In genomic region chr3:158561256-158561986, GRCm38 (mm10) we compare ENCODE assay signal across 8 mouse cellular contexts. TPM values are rescaled to one million over a fixed set of nuclear protein-coding genes. Genes with fewer than 3 reads are reported as not detected.
A peak's percentile ranks its signal among the peaks of the same experiment; 100 is the strongest.
DNase-seq lines count a peak whose midpoint lies in the region; ATAC-seq lines count a peak whose summit lies in the region.

No protein-coding gene starts in this region.

- no peaks in the 10 kb centered on the region for H3K9me3 ChIP-seq in hindbrain, embryonic 12.5 days (replicated peaks)
- H3K9me3 ChIP-seq in limb, embryonic 11.5 days (ENCODE audit: control insufficient read depth, low read length): no peaks in the 10 kb centered on the region
- no peaks in the 10 kb centered on the region for H3K9me3 ChIP-seq in neural tube, embryonic 14.5 days (ENCODE audit: control insufficient read depth, low read length)

- H3K4me2 ChIP-seq in hindbrain, embryonic 12.5 days (replicated peaks): peak overlapping the region; percentile 98
- H3K4me2 ChIP-seq in limb, embryonic 11.5 days (ENCODE audit: low read depth, severe bottlenecking): peak overlapping the region; percentile 96
- H3K4me2 ChIP-seq in neural tube, embryonic 14.5 days (ENCODE audit: low read depth, low read length): peak overlapping the region; percentile 56

- peak; percentile 82 for ATAC-seq in hindbrain, embryonic 12.5 days (ENCODE audit: low FRiP score)
- peak; percentile 61 for ATAC-seq in limb, embryonic 11.5 days (ENCODE audit: insufficient number of reproducible peaks, low FRiP score, low TSS enrichment, low read depth)
- peak; percentile 86 for ATAC-seq in neural tube, embryonic 14.5 days (ENCODE audit: low read depth)

- H3K27ac ChIP-seq in hindbrain, embryonic 12.5 days: peak overlapping the region; percentile 89
- H3K27ac ChIP-seq in limb, embryonic 11.5 days (replicated peaks; ENCODE audit: low read depth, low read length): no peak overlapping the region
- peak overlapping the region; percentile 94 for H3K27ac ChIP-seq in neural tube, embryonic 14.5 days (ENCODE audit: low read depth, low read length)

- H3K4me3 ChIP-seq in hindbrain, embryonic 12.5 days: peak overlapping the region; percentile 81
- peak overlapping the region; percentile 57 for H3K4me3 ChIP-seq in limb, embryonic 11.5 days (ENCODE audit: low read depth, low read length)
- H3K4me3 ChIP-seq in neural tube, embryonic 14.5 days (ENCODE audit: low read depth, low read length): peak overlapping the region; percentile 88

- WGBS in hindbrain, embryonic 12.5 days: under 1% methylated on average over 44 of the region's 55 CpGs
- 1% methylated on average over 54 of the region's 55 CpGs for WGBS in limb, embryonic 11.5 days
- WGBS in neural tube, embryonic 14.5 days: under 1% methylated on average over 53 of the region's 55 CpGs

- H3K9ac ChIP-seq in hindbrain, embryonic 12.5 days: peak overlapping the region; percentile 84
- H3K9ac ChIP-seq in limb, embryonic 11.5 days (ENCODE audit: low read length): peak overlapping the region; percentile 45; the same call in 1 of the 2 replicates
- peak overlapping the region; percentile 97 for H3K9ac ChIP-seq in neural tube, embryonic 14.5 days (replicated peaks; ENCODE audit: low read depth, low read length)

- H3K4me1 ChIP-seq in hindbrain, embryonic 12.5 days: 0 out of 2 replicates have a peak, but pooled peaks cover 12% of the 10 kb centered on the region
- no peaks in the 10 kb centered on the region; the same call in 1 of the 2 replicates for H3K4me1 ChIP-seq in limb, embryonic 11.5 days (ENCODE audit: control insufficient read depth, insufficient read depth, low read length)
- 0 out of 2 replicates have a peak, but pooled peaks cover 7% of the 10 kb centered on the region for H3K4me1 ChIP-seq in neural tube, embryonic 14.5 days (ENCODE audit: control insufficient read depth, insufficient read depth, low read length)

- peaks cover 16% of the 10 kb centered on the region; the same call in 1 of the 2 replicates for H3K27me3 ChIP-seq in hindbrain, embryonic 12.5 days
- H3K27me3 ChIP-seq in limb, embryonic 11.5 days (ENCODE audit: control insufficient read depth, insufficient read depth, low read length): peaks cover 36% of the 10 kb centered on the region
- no peaks in the 10 kb centered on the region; the same call in 1 of the 2 replicates for H3K27me3 ChIP-seq in neural tube, embryonic 14.5 days (ENCODE audit: control insufficient read depth, insufficient read depth, low read length)

- no peaks in the 10 kb centered on the region for H3K36me3 ChIP-seq in hindbrain, embryonic 12.5 days
- H3K36me3 ChIP-seq in limb, embryonic 11.5 days (ENCODE audit: control insufficient read depth, insufficient read depth, low read length): no peaks in the 10 kb centered on the region
- no peaks in the 10 kb centered on the region for H3K36me3 ChIP-seq in neural tube, embryonic 14.5 days (ENCODE audit: control insufficient read depth, insufficient read depth, low read length)

- peak; percentile 1 for DNase-seq in adrenal gland, adult 2 months
- no peak for DNase-seq in adrenal gland, postnatal 4 days (ENCODE audit: low spot score in 2 of 2)
- peak; percentile 8 for DNase-seq in ovary, postnatal 36 days (ENCODE audit: low spot score)
- DNase-seq in ovary, adult 18-20 months (ENCODE audit: low spot score): no peak
- DNase-seq in limb, embryonic 11.5 days (ENCODE audit: low spot score): peak; percentile 56
- no peak for DNase-seq in urinary bladder, adult 2 months (ENCODE audit: low spot score)

RNA-seq across cellular contexts. Expression of gene Lrrc7, which starts 0.6 kb away (rescaled TPM):
- total RNA-seq in adrenal gland, adult 2 months (2021): under 1 TPM in 1 of 2 experiments, not detected in 1; 0.17 TPM
- polyA plus RNA-seq in adrenal gland, adult 2 months (2012; rRNA removed): 0.01 TPM in 1 of 2 replicates, not detected in the other
- 1 to 10 TPM in 1 of 2 experiments, under 1 TPM in 1; 0.99 to 1.5 TPM for total RNA-seq in adrenal gland, postnatal 4 days (2021)
- polyA plus RNA-seq in hindbrain, embryonic 12.5 days (2016; fragmentation: Nextera tagmentation; extraction: Ambion mirVana): 4.3 and 4.5 TPM in 2 replicates
- 0.27 and 0.52 TPM in 2 replicates for polyA plus RNA-seq in limb, embryonic 11.5 days (2014; fragmentation: Nextera tagmentation; extraction: Ambion mirVana)
- 18.1 and 22.5 TPM in 2 replicates for polyA plus RNA-seq in neural tube, embryonic 14.5 days (2014; fragmentation: Nextera tagmentation; extraction: Ambion mirVana)
- polyA plus RNA-seq in urinary bladder, adult 2 months (2012; rRNA removed): 1.1 and 2.1 TPM in 2 replicates

Comparison
In these comparisons a context has a peak if more than half of its experiments do, and no peak if none do; other contexts are left out.
1. DNase-seq: peak in adrenal gland, adult 2 months (single experiment), ovary, postnatal 36 days (single experiment) and limb, embryonic 11.5 days (single experiment); none in adrenal gland, postnatal 4 days (0 of 2), ovary, adult 18-20 months (single experiment) and urinary bladder, adult 2 months (single experiment).
2. H3K9ac ChIP-seq: peak in every context shown above with its lines; median percentile 97 in neural tube, embryonic 14.5 days; 84 in hindbrain, embryonic 12.5 days; 45 in limb, embryonic 11.5 days.
3. Peak in every context shown above with its lines, with median percentiles within 50 percentile points of each other: ATAC-seq, H3K4me2 ChIP-seq and H3K4me3 ChIP-seq.